11 mouse cellular contexts compared by ENCODE assay signal in the genomic region with DNA sequence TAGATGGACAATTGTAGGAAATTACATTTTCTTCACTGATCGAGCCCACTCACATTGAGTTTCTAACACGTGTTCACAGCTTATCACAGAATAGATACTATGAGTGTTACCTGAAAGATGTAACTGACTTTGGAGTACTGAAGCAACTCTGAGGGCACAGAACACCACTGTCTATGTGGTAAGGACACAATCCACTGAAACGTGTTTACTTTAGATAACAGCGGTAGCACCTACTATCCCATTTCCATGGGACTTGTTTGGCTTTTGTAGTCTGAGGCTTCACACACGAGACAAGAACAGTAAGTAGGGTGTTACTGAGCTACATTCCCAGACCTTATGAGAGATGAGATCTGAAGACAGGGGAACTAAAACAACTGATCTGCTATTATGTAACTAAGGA.
"Had no signal": no experiment of that assay in that cellular context is flagged by ENCODE, and none has a peak within 500 bp of the region (broad histone marks: within the 10 kb centered on the region; RNA-seq: fewer than 3 reads in every experiment).

No protein-coding gene starts in this region.

- H3K36me3 ChIP-seq: lung, embryonic 15.5 days; midbrain, embryonic 15.5 days; neural tube, embryonic 12.5 days had no signal

- H3K27me3 ChIP-seq: limb, embryonic 13.5 days; lung, embryonic 15.5 days; midbrain, embryonic 15.5 days; neural tube, embryonic 12.5 days had no signal

- DNase-seq: kidney, adult 2 months; kidney, postnatal 25 days; layer of hippocampus, adult 9-11 months; lung, postnatal 14 days had no signal

- ATAC-seq: intestine, embryonic 16.5 days; midbrain, embryonic 15.5 days had no signal

- H3K9ac ChIP-seq: limb, embryonic 13.5 days; lung, embryonic 15.5 days; midbrain, embryonic 15.5 days; neural tube, embryonic 12.5 days had no signal

- H3K4me3 ChIP-seq: lung, embryonic 15.5 days; midbrain, embryonic 15.5 days; neural tube, embryonic 12.5 days had no signal

- H3K9me3 ChIP-seq: limb, embryonic 13.5 days; lung, embryonic 15.5 days; midbrain, embryonic 15.5 days; neural tube, embryonic 12.5 days had no signal

- H3K27ac ChIP-seq: limb, embryonic 13.5 days; lung, embryonic 15.5 days; macrophage; midbrain, embryonic 15.5 days; neural tube, embryonic 12.5 days; stomach, postnatal 0 days had no signal

- H3K4me2 ChIP-seq: midbrain, embryonic 15.5 days had no signal
